Mouse (Mus musculus): ENCODE results near the gene Casr.

- TF ChIP-seq GATA1 (IDR thresholded peaks at IDR 0.05; ENCODE audit: borderline replicate concordance, low read length), result no peak
- TF ChIP-seq FLI1 (IDR thresholded peaks at IDR 0.05; ENCODE audit: low read length), result no peak
Measured at GRCm38 (mm10) chr16:36476866-36477265, 85.1 kb downstream of the Casr start.
